Mouse (Mus musculus) kidney, adult 2 months (tissue): ENCODE measurements around the gene Clasp2.

Source experiments
- CTCF ChIP-seq: fragments of 200-500 bp; conservative IDR thresholded peaks from 2 replicates; pipeline ENCODE4 v1.5.1; 2011; ENCODE audit warnings: low read depth, mild to moderate bottlenecking, control low read depth, low read length, moderate library complexity, mixed read lengths; ENCODE audit not compliant: insufficient read depth, insufficient read length
- POLR2A ChIP-seq: fragments of 200-500 bp; IDR thresholded peaks from one replicate; pipeline ENCODE4 v1.6.1; 2011; ENCODE audit warnings: low read depth, low read length, control low read depth

GRCm38 (mm10) chr9:113719063-113719462, 22.2 kb upstream of the Clasp2 start:
- TF ChIP-seq POLR2A, result no peak
- peak; percentile 61 for TF ChIP-seq CTCF
